Mouse (Mus musculus) myocyte (in vitro differentiated cells): ENCODE measurements around the gene Nol4l. TPM values are rescaled to one million over a fixed set of nuclear protein-coding genes. Genes with fewer than 3 reads are reported as not detected.
A peak's percentile ranks its signal among the peaks of the same experiment; 100 is the strongest.

Source experiments
- H3K27me3 ChIP-seq: one replicate; pipeline ENCODE4 v1.6.1; 2011; ENCODE audit not compliant: control insufficient read depth, insufficient read depth, insufficient read length
- H3K36me3 ChIP-seq: one replicate; pipeline ENCODE4 v1.6.1; 2011; ENCODE audit not compliant: control insufficient read depth, insufficient read depth
- H3K4me2 ChIP-seq: one replicate; pipeline ENCODE4 v1.6.1; 2011; ENCODE audit warnings: low read depth, control low read depth
- H3K4me3 ChIP-seq: one replicate; pipeline ENCODE4 v1.5.1; 2011; ENCODE audit warnings: mild to moderate bottlenecking, control low read depth, moderate library complexity
- H3K79me2 ChIP-seq: one replicate; pipeline ENCODE4 v1.6.1; 2011; ENCODE audit not compliant: control insufficient read depth, insufficient read depth
- H3ac ChIP-seq: one replicate; pipeline ENCODE4 v1.6.1; 2011; ENCODE audit not compliant: control insufficient read depth, insufficient read length
- CEBPB ChIP-seq: IDR thresholded peaks from 2 replicates; pipeline ENCODE4 v1.6.1; 2011; ENCODE audit warnings: mild to moderate bottlenecking, moderate library complexity; ENCODE audit not compliant: poor library complexity, insufficient read depth, severe bottlenecking
- E2F4 ChIP-seq: IDR thresholded peaks from one replicate; pipeline ENCODE4 v1.6.1; 2011; ENCODE audit warnings: mild to moderate bottlenecking, control low read depth, moderate library complexity; ENCODE audit not compliant: insufficient read depth
- MAX ChIP-seq: IDR thresholded peaks from one replicate; pipeline ENCODE4 v1.6.1; 2011; ENCODE audit warnings: low read depth, mild to moderate bottlenecking, control low read depth
- MYOD1 ChIP-seq, 3 experiments: IDR thresholded peaks; one replicate each; pipeline ENCODE4 v1.6.1; 2011; ENCODE audit warnings: control low read depth in 2 of 3, low read depth in 2 of 3, mild to moderate bottlenecking in 2 of 3, moderate library complexity in 1 of 3; ENCODE audit not compliant: insufficient read length in 2 of 3, control insufficient read depth in 1 of 3
- MYOG ChIP-seq, 3 experiments: IDR thresholded peaks; one replicate each; pipeline ENCODE4 v1.6.1; 2011; ENCODE audit warnings: control low read depth in 2 of 3, low read depth in 2 of 3, mild to moderate bottlenecking in 2 of 3; ENCODE audit not compliant: insufficient read length in 2 of 3, control insufficient read depth in 1 of 3, insufficient read depth in 1 of 3
- POLR2A ChIP-seq: IDR thresholded peaks from one replicate; pipeline ENCODE4 v1.6.1; 2011; ENCODE audit warnings: low read depth, mild to moderate bottlenecking, control low read depth, moderate library complexity; ENCODE audit not compliant: insufficient read length
- POLR2AphosphoS2 ChIP-seq: IDR thresholded peaks from one replicate; pipeline ENCODE4 v1.6.1; 2011; ENCODE audit warnings: low read depth, control low read depth; ENCODE audit not compliant: insufficient read length
- REST ChIP-seq: IDR thresholded peaks from one replicate; pipeline ENCODE4 v1.6.1; 2011; ENCODE audit warnings: mild to moderate bottlenecking, control low read depth, moderate library complexity; ENCODE audit not compliant: insufficient read depth, insufficient read length
- SRF ChIP-seq: IDR thresholded peaks from one replicate; pipeline ENCODE4 v1.6.1; 2011; ENCODE audit warnings: low read depth; ENCODE audit not compliant: control insufficient read depth, insufficient read length
- TCF12 ChIP-seq: IDR thresholded peaks from one replicate; pipeline ENCODE4 v1.6.1; 2011; ENCODE audit warnings: mild to moderate bottlenecking, control low read depth; ENCODE audit not compliant: poor library complexity, insufficient read depth, severe bottlenecking
- TCF3 ChIP-seq: IDR thresholded peaks from one replicate; pipeline ENCODE4 v1.6.1; 2011; ENCODE audit warnings: low read depth, control low read depth; ENCODE audit not compliant: insufficient read length
- USF1 ChIP-seq: IDR thresholded peaks from one replicate; pipeline ENCODE4 v1.6.1; 2011; ENCODE audit warnings: low read depth, mild to moderate bottlenecking, control low read depth, moderate library complexity
- polyA plus RNA-seq: library from polyadenylated mRNA; unstranded; fragments of >200 nt; fragmentation: generic; extraction: Trizol; gene quantifications from one replicate; pipeline ENCODE4 v1.2.1, GENCODE M21; 2012; ENCODE audit warnings: missing spikeins

The Nol4l gene
- polyA plus RNA-seq, 1 experiment: 0.44 TPM

DNA sequence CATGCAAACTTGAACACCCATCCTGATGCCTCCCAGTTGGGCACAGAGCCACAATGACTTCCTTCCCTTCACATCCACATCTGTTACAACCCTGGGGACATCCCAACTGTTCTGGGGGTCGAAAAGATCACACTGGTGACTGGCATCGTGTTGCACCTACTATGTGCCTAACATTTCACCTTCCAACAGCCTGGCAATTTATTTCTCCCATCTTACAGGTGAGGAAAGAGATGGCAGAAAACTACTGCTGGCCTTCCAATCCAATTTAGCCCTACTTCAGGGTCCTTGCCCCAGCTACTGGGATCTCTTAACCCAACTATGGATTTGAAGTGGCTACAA, 36.4 kb downstream of the Nol4l start:
- peaks cover 4% of the 10 kb centered on the region for H3K27me3 ChIP-seq
- no peak overlapping the region for H3ac ChIP-seq
- peak overlapping the region; percentile 79 for H3K4me2 ChIP-seq
- TF ChIP-seq REST: no peak
- peak overlapping the region; percentile 14 for H3K4me3 ChIP-seq
- H3K36me3 ChIP-seq: no peaks in the 10 kb centered on the region
- H3K79me2 ChIP-seq: no peaks in the 10 kb centered on the region

- H3K79me2 ChIP-seq: no peaks in the 10 kb centered on the region
- peak within 1 kb of the TSS; percentile 79 for H3K4me2 ChIP-seq
- peaks cover 4% of the 10 kb centered on the region for H3K27me3 ChIP-seq
- H3K36me3 ChIP-seq: no peaks in the 10 kb centered on the region
- no peak within 1 kb of the TSS for H3ac ChIP-seq
- H3K4me3 ChIP-seq: peak within 1 kb of the TSS; percentile 14
- TF ChIP-seq MYOG (IDR thresholded peaks at IDR 0.05; ENCODE audit: control insufficient read depth in 1 of 3, insufficient read depth in 1 of 3, insufficient read length in 2 of 3, low read depth in 2 of 3): peak in 2 of 3 experiments; percentile 40 to 74
- peak in 2 of 3 experiments; percentile 48 to 83 for TF ChIP-seq MYOD1 (IDR thresholded peaks at IDR 0.05; ENCODE audit: control insufficient read depth in 1 of 3, insufficient read length in 2 of 3, low read depth in 2 of 3)
- no peak for TF ChIP-seq E2F4
These were observed 37.0 kb downstream of the Nol4l start, which contains the start of gene 4930404H24Rik for GRCm38 (mm10) chr2:153492573-153493392. TSS of gene 4930404H24Rik (plus strand) at chr2:153492790.

DNA sequence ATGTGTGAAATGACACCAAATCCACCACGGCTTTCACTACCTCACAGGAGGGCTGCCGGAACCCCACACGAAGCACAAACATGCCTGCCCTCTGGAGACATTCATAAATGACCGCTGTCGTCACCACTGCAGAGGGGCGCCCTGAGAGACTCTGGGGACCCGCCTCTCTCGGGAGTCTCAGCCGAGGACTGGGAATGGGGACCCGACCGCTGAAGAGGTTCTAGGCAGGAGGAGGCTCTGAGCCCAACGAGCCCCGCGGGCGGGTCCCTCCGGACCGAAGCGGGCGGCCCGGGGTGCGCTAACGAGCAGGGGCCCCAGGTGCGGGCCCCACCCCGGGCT, 37.6 kb downstream of the Nol4l start:
- Histone ChIP-seq H3K4me3 (peak overlapping the region; percentile 14), H3K36me3 (no peaks in the 10 kb centered on the region), H3K4me2 (peak overlapping the region; percentile 61), H3K79me2 (no peaks in the 10 kb centered on the region), H3ac (no peak overlapping the region), H3K27me3 (peaks cover 4% of the 10 kb centered on the region)
- no peak for TF ChIP-seq POLR2A
- no peak for TF ChIP-seq CEBPB
- TF ChIP-seq REST: no peak
- TF ChIP-seq E2F4: no peak
- no peak for TF ChIP-seq TCF12
- no peak for TF ChIP-seq MAX
- no peak for TF ChIP-seq MYOD1 (IDR thresholded peaks at IDR 0.05; ENCODE audit: control insufficient read depth in 1 of 3, insufficient read length in 2 of 3, low read depth in 2 of 3)
- TF ChIP-seq SRF: no peak

DNA sequence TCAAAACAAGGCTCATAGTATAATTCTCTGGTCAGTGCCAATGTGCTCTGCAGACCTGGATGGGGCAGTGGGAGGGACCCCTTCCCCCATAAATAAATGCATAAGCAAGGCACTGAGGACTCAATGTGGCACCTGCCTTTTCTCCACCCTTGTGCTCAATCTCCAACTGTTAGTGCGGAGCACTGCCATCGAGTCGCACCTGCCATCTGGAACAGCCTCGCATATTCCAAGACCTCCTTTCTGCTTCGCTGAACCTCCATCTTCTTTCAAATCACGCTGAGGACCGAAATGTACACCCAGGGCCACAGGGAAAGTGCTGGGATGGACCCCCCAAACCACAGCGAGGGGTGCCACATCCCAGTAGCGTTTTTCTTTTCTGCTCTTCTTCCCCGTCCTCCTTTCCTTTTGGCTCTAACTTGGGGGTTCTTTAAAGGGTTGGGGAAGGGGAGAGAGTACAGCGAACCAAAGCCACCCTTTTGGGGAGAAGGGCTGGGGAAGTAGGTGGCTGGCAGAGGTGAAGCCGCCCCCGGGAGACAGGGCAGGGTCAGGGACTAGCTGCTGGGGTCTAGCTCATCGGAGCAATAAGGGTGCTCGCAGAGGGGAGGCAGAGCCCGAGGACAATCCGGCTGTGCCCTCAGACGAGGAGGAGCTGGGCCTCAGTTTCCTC, 38.1 kb downstream of the Nol4l start:
- H3ac ChIP-seq: no peak overlapping the region
- TF ChIP-seq SRF (no peak), REST (no peak), TCF12 (no peak), MAX (no peak), E2F4 (no peak), POLR2AphosphoS2 (no peak), MYOD1 (IDR thresholded peaks at IDR 0.05; ENCODE audit: control insufficient read depth in 1 of 3, insufficient read length in 2 of 3, low read depth in 2 of 3) (no peak), TCF3 (no peak), MYOG (IDR thresholded peaks at IDR 0.05; ENCODE audit: control insufficient read depth in 1 of 3, insufficient read depth in 1 of 3, insufficient read length in 2 of 3, low read depth in 2 of 3) (no peak), POLR2A (no peak), USF1 (no peak), CEBPB (no peak)

DNA sequence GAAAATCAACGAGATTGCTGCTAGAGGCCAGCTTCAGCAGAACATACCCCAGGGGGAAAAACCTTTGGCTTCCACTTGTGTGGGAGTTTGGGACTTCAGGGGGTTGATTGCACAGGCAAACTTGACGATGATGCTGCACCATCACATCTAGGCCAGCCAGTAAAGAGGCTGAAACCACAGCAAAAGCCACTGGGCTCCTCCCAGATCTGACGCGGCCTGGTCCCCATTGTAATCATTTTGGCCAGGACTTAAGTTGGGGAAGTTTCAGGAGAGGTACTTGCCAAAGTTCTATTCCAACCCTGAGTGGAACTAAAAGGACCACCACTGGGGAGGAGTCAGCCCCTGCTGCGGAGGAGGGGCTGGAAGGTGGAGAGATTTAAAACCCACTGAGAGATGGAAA, 38.8 kb downstream of the Nol4l start:
- H3K4me2 ChIP-seq: no peak overlapping the region
- no peaks in the 10 kb centered on the region for H3K79me2 ChIP-seq

More for the DNA sequence above, 38.1 kb downstream of the Nol4l start:
- Histone ChIP-seq H3K4me3 (peak overlapping the region; percentile 14), H3K4me2 (peak overlapping the region; percentile 61), H3K79me2 (no peaks in the 10 kb centered on the region), H3K36me3 (no peaks in the 10 kb centered on the region), H3K27me3 (peaks cover 6% of the 10 kb centered on the region)

More for the DNA sequence above, 38.8 kb downstream of the Nol4l start:
- Histone ChIP-seq H3K27me3 (peaks cover 7% of the 10 kb centered on the region), H3K4me3 (no peak overlapping the region), H3ac (no peak overlapping the region), H3K36me3 (no peaks in the 10 kb centered on the region)
- no peak for TF ChIP-seq E2F4
- no peak for TF ChIP-seq TCF12
- no peak for TF ChIP-seq MYOD1 (IDR thresholded peaks at IDR 0.05; ENCODE audit: control insufficient read depth in 1 of 3, insufficient read length in 2 of 3, low read depth in 2 of 3)
- TF ChIP-seq CEBPB: no peak
- TF ChIP-seq MYOG (IDR thresholded peaks at IDR 0.05; ENCODE audit: control insufficient read depth in 1 of 3, insufficient read depth in 1 of 3, insufficient read length in 2 of 3, low read depth in 2 of 3): no peak
- TF ChIP-seq TCF3: no peak
- no peak for TF ChIP-seq POLR2A
- no peak for TF ChIP-seq REST
- TF ChIP-seq POLR2AphosphoS2: no peak
